Mouse (Mus musculus): ENCODE data around the gene Rps17.

DNA sequence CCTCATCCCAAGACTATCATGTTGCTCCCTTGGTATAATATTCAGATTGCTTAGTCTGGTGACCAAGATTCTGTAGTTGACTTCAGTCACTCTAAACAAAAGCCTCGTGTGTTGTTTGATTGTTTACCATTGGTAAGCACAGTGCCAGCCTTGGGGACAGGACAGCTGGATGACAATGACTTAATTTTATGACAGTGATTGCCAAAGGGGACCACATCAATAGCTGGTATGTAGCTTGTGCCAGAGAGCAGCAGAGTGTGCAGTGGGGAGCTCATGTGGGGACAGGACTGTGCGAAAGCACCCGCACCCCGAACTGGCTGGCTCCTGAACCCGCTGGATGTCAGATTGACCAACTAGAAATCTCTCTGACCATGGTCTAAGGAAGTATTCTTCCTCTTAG lies 40.4 kb downstream of the Rps17 start:
- TF ChIP-seq POLR2A (IDR thresholded peaks at IDR 0.05; ENCODE audit: borderline replicate concordance, low read depth, low read length) (no peak), CTCF (IDR thresholded peaks at IDR 0.05; ENCODE audit: low read depth, low read length) (no peak)
